Mouse (Mus musculus): ENCODE measurements around the gene Hmbs. TPM values are rescaled to one million over a fixed set of nuclear protein-coding genes. Genes with fewer than 3 reads are reported as not detected.
"Not testable (repeated sequence)": the region's sequence is repeated elsewhere in the genome, so short reads cannot be mapped to it uniquely, and the experiment has no call there.

The Hmbs gene
- total and polyA plus RNA-seq, 3 experiments, result 65.1 to 74.0 (median 73.7) TPM

DNA sequence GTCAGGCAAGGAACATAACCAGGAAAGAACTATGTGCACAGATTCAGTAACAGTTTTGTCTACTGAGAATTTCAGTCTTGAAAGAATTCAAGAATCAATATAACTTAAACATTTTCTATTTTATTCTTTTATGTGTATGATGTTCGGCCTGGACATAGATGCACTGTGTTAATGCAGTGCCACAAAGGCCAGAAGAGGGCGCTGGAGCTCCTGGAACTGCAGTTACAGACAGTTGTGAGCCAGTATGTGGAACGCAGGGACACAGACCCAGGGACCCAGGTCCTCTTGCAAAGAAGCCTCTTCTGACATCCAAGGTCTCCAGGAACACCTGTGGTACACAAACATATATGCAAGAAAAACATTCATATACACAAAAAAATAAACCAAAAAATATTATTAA is 20.5 kb upstream of the Hmbs start:
- Histone ChIP-seq H3K36me3 (replicated peaks in 1 of 2; ENCODE audit: control insufficient read depth in 1 of 2, insufficient read depth in 1 of 2, low read length in 1 of 2) (peaks cover 3 to 6% of the 10 kb centered on the region in 2 experiments), H3K4me3 (replicated peaks in 1 of 3; ENCODE audit: low read depth in 2 of 3, low read length in 2 of 3, poor library complexity in 1 of 3) (no peak overlapping the region), H3K9ac (ENCODE audit: insufficient read depth, low read depth) (no peak overlapping the region), H3K4me2 (ENCODE audit: insufficient read depth, low read depth, poor library complexity, severe bottlenecking) (no peak overlapping the region), H3K27me3 (replicated peaks) (no peaks in the 10 kb centered on the region), H3K4me1 (ENCODE audit: control insufficient read depth in 1 of 2, insufficient read depth in 2 of 2) (peaks cover 0 to 13% of the 10 kb centered on the region in 2 experiments; a peak in 2 of 4 replicates), H3K79me2 (replicated peaks; ENCODE audit: control insufficient read depth, extremely low read depth, insufficient read depth, poor library complexity, severe bottlenecking) (peaks cover 9% of the 10 kb centered on the region), H3K27ac (ENCODE audit: insufficient read depth, low read depth) (no peak overlapping the region), H3K9me3 (replicated peaks; ENCODE audit: low read length) (peaks cover 2% of the 10 kb centered on the region)
- TF ChIP-seq RAD21 (IDR thresholded peaks at IDR 0.05; ENCODE audit: low read depth, low read length) (peak; percentile 13), CTCF (conservative IDR thresholded peaks at IDR 0.05 in 1 of 2, IDR thresholded peaks at IDR 0.05 in 1 of 2; ENCODE audit: low read depth in 2 of 2, low read length in 2 of 2) (peak in 1 of 2 experiments; percentile 46; a peak in 2 of 4 replicates), CHD1 (IDR thresholded peaks at IDR 0.05; ENCODE audit: low read depth, low read length) (no peak)
- DNase-seq (ENCODE audit: extremely low read depth), result peak; percentile 33
- dilution Hi-C loops (cut with MboI; ENCODE audit: extremely low pct_ligation_motif_present, extremely low pct_unique_long_range_greater_than_20kb, low sequenced_read_pairs) (no loop called here), in situ Hi-C loops (cut with MboI; ENCODE audit: low pct_ligation_motif_present, low pct_unique_long_range_greater_than_20kb, low sequenced_read_pairs) (no loop called here)

GRCm38 (mm10) chr9:44361931-44362330 is 17.9 kb upstream of the Hmbs start:
- Histone ChIP-seq H3K36me3 (replicated peaks in 1 of 2; ENCODE audit: control insufficient read depth in 1 of 2, insufficient read depth in 1 of 2, low read length in 1 of 2) (peaks cover 19 to 26% of the 10 kb centered on the region in 2 experiments), H3K4me2 (ENCODE audit: insufficient read depth, low read depth, poor library complexity, severe bottlenecking) (peak overlapping the region; percentile 47; the same call in 1 of the 2 replicates), H3K4me3 (replicated peaks in 1 of 3; ENCODE audit: low read depth in 2 of 3, low read length in 2 of 3, poor library complexity in 1 of 3) (peak overlapping the region in 1 of 3 experiments; percentile 89), H3K4me1 (ENCODE audit: control insufficient read depth in 1 of 2, insufficient read depth in 2 of 2) (peaks cover 0 to 13% of the 10 kb centered on the region in 2 experiments; a peak in 2 of 4 replicates)
- H3K27me3 ChIP-seq (replicated peaks); H3K79me2 ChIP-seq (replicated peaks; ENCODE audit: control insufficient read depth, extremely low read depth, insufficient read depth, poor library complexity, severe bottlenecking); H3K9ac ChIP-seq (ENCODE audit: insufficient read depth, low read depth); in situ Hi-C loops (cut with MboI; ENCODE audit: low pct_ligation_motif_present, low pct_unique_long_range_greater_than_20kb, low sequenced_read_pairs); H3K9me3 ChIP-seq (replicated peaks; ENCODE audit: low read length); DNase-seq (ENCODE audit: extremely low read depth); dilution Hi-C loops (cut with MboI; ENCODE audit: extremely low pct_ligation_motif_present, extremely low pct_unique_long_range_greater_than_20kb, low sequenced_read_pairs); H3K27ac ChIP-seq (ENCODE audit: insufficient read depth, low read depth): not testable (repeated sequence)
- TF ChIP-seq CTCF (conservative IDR thresholded peaks at IDR 0.05 in 1 of 2, IDR thresholded peaks at IDR 0.05 in 1 of 2; ENCODE audit: low read depth in 2 of 2, low read length in 2 of 2), result 0 out of 4 replicates have a peak, but pooled peaks of 1 of the 2 experiments have one; percentile 9

GRCm38 (mm10) chr9:44361190-44361917 is 17.3 kb upstream of the Hmbs start, which contains the start of gene Vps11:
Gene Vps11, minus strand, starts transcription at chr9:44361670.
- peaks cover 24 to 32% of the 10 kb centered on the region in 2 experiments for H3K36me3 ChIP-seq (replicated peaks in 1 of 2; ENCODE audit: control insufficient read depth in 1 of 2, insufficient read depth in 1 of 2, low read length in 1 of 2)
- H3K9me3 ChIP-seq (replicated peaks; ENCODE audit: low read length), result peaks cover 2% of the 10 kb centered on the region
- H3K4me1 ChIP-seq (ENCODE audit: control insufficient read depth in 1 of 2, insufficient read depth in 2 of 2), result peaks cover 0 to 13% of the 10 kb centered on the region in 2 experiments; a peak in 2 of 4 replicates
- in situ Hi-C loops (cut with MboI; ENCODE audit: low pct_ligation_motif_present, low pct_unique_long_range_greater_than_20kb, low sequenced_read_pairs), result no loop called here
- H3K4me2 ChIP-seq (ENCODE audit: insufficient read depth, low read depth, poor library complexity, severe bottlenecking), result peak within 1 kb of the TSS; percentile 52
- peak within 1 kb of the TSS; percentile 73 to 98 (median 89) for H3K4me3 ChIP-seq (replicated peaks in 1 of 3; ENCODE audit: low read depth in 2 of 3, low read length in 2 of 3, poor library complexity in 1 of 3)
- peaks cover 9% of the 10 kb centered on the region for H3K79me2 ChIP-seq (replicated peaks; ENCODE audit: control insufficient read depth, extremely low read depth, insufficient read depth, poor library complexity, severe bottlenecking)
- no peaks in the 10 kb centered on the region for H3K27me3 ChIP-seq (replicated peaks)
- dilution Hi-C loops (cut with MboI; ENCODE audit: extremely low pct_ligation_motif_present, extremely low pct_unique_long_range_greater_than_20kb, low sequenced_read_pairs), result no loop called here
- peak within 1 kb of the TSS; percentile 24; the same call in 1 of the 2 replicates for H3K27ac ChIP-seq (ENCODE audit: insufficient read depth, low read depth)
- H3K9ac ChIP-seq (ENCODE audit: insufficient read depth, low read depth), result peak within 1 kb of the TSS; percentile 71
- peak; percentile 98 for DNase-seq (ENCODE audit: extremely low read depth)
- TF ChIP-seq RAD21 (IDR thresholded peaks at IDR 0.05; ENCODE audit: low read depth, low read length) (no peak), JUND (conservative IDR thresholded peaks at IDR 0.05; ENCODE audit: low read depth, low read length) (no peak), ETS1 (conservative IDR thresholded peaks at IDR 0.05; ENCODE audit: low read depth, low read length) (0 out of 2 replicates have a peak, but pooled peaks have one; percentile 39), USF1 (IDR thresholded peaks at IDR 0.05; ENCODE audit: low read depth, low read length) (peak; percentile 99), MAFK (IDR thresholded peaks at IDR 0.05; ENCODE audit: insufficient replicate concordance, low read length) (no peak), KAT2A (IDR thresholded peaks at IDR 0.05; ENCODE audit: insufficient replicate concordance, low read length) (peak; percentile 80; the same call in 1 of the 2 replicates), GABPA (IDR thresholded peaks at IDR 0.05; ENCODE audit: insufficient replicate concordance, low read depth, low read length) (no peak; the same call in 1 of the 2 replicates), NRF1 (IDR thresholded peaks at IDR 0.05; ENCODE audit: low read depth, low read length) (peak; percentile 95), MXI1 (IDR thresholded peaks at IDR 0.05; ENCODE audit: low read depth, low read length) (peak; percentile 94), ZMIZ1 (IDR thresholded peaks at IDR 0.05; ENCODE audit: low read depth, low read length) (no peak), MYC (IDR thresholded peaks at IDR 0.05; ENCODE audit: low read depth, low read length) (peak; percentile 79), IRF4 (IDR thresholded peaks at IDR 0.05; ENCODE audit: low read depth, low read length) (peak; percentile 74), ZNF384 (IDR thresholded peaks at IDR 0.05; ENCODE audit: low read depth, low read length) (no peak), MEF2A (IDR thresholded peaks at IDR 0.05; ENCODE audit: borderline replicate concordance, low read depth, low read length) (peak; percentile 68), MAZ (IDR thresholded peaks at IDR 0.05; ENCODE audit: low read depth, low read length) (peak; percentile 89), EP300 (IDR thresholded peaks at IDR 0.05; ENCODE audit: low read length) (no peak), ZKSCAN1 (IDR thresholded peaks at IDR 0.05; ENCODE audit: borderline replicate concordance, low read depth, low read length) (no peak), POLR2A (IDR thresholded peaks at IDR 0.05; ENCODE audit: low read depth, low read length) (peak; percentile 83), JUN (IDR thresholded peaks at IDR 0.05; ENCODE audit: insufficient read depth, low read depth, low read length) (no peak), CTCF (conservative IDR thresholded peaks at IDR 0.05 in 1 of 2, IDR thresholded peaks at IDR 0.05 in 1 of 2; ENCODE audit: low read depth in 2 of 2, low read length in 2 of 2) (peak in 1 of 2 experiments; percentile 38; a peak in 1 of 4 replicates), BHLHE40 (IDR thresholded peaks at IDR 0.05; ENCODE audit: low read depth, low read length) (peak; percentile 98)

All from CH12.LX (cell line).